Mouse (Mus musculus) liver, adult 2 months (tissue): Measurements from ENCODE around the gene Lman1l. TPM values are rescaled to one million over a fixed set of nuclear protein-coding genes. Genes with fewer than 3 reads are reported as not detected.

ENCODE experiments used
- DNase-seq: peaks from one replicate; pipeline ENCODE4 v3.0.0-alpha.2; 2011; ENCODE audit warnings: low read depth, low spot score; ENCODE audit errors: extremely low read depth
- H3K27ac ChIP-seq: fragments of 200-500 bp; replicated peaks from 2 replicates; pipeline ENCODE4 v1.5.1; 2012; ENCODE audit warnings: low read depth, mild to moderate bottlenecking, control low read depth, inconsistent platforms, low read length; ENCODE audit not compliant: insufficient read depth
- H3K27me3 ChIP-seq: fragments of 200-500 bp; 2 replicates; pipeline ENCODE4 v1.6.1; 2012; ENCODE audit warnings: mild to moderate bottlenecking, moderate library complexity, low read length, inconsistent platforms; ENCODE audit not compliant: control insufficient read depth, insufficient read depth
- H3K36me3 ChIP-seq: fragments of 200-500 bp; 2 replicates; pipeline ENCODE4 v1.6.1; 2012; ENCODE audit warnings: low read length, inconsistent platforms; ENCODE audit not compliant: control insufficient read depth, insufficient read depth
- H3K4me1 ChIP-seq: fragments of 200-500 bp; 2 replicates; pipeline ENCODE4 v1.6.1; 2011; ENCODE audit warnings: low read length; ENCODE audit not compliant: control insufficient read depth, insufficient read depth
- H3K4me3 ChIP-seq: fragments of 200-500 bp; 2 replicates; pipeline ENCODE4 v1.5.1; 2011; ENCODE audit warnings: low read depth, mild to moderate bottlenecking, control low read depth, low read length, moderate library complexity; ENCODE audit not compliant: insufficient read depth
- H3K79me2 ChIP-seq: fragments of 200-500 bp; 2 replicates; pipeline ENCODE4 v1.6.1; 2012; ENCODE audit warnings: inconsistent platforms, mild to moderate bottlenecking, low read length, moderate library complexity; ENCODE audit not compliant: control insufficient read depth, insufficient read depth
- H3K9ac ChIP-seq: fragments of 200-500 bp; 2 replicates; pipeline ENCODE4 v1.6.1; 2012; ENCODE audit warnings: low read depth, mild to moderate bottlenecking, control low read depth, inconsistent platforms, low read length
- CTCF ChIP-seq: fragments of 200-500 bp; IDR thresholded peaks from 2 replicates; pipeline ENCODE4 v1.5.1; 2011; ENCODE audit warnings: low read depth, low read length, control low read depth
- POLR2A ChIP-seq: fragments of 200-500 bp; IDR thresholded peaks from 2 replicates; pipeline ENCODE4 v1.6.1; 2011; ENCODE audit warnings: low read length, control low read depth; ENCODE audit not compliant: insufficient read depth; ENCODE audit errors: extremely low read depth
- WGBS: fragments of 180-500 bp; shearing (Covaris S2); methylation state at CpG from one replicate; pipeline ENCODE4 v1.1.7; 2018; 5-methylcytosine and 5-hydroxymethylcytosine counted together
- polyA plus RNA-seq: library from polyadenylated mRNA; depleted of rRNA; stranded (reverse); fragments of >200 nt; gene quantifications from 2 replicates; pipeline ENCODE4 v1.2.3, GENCODE M21; 2012
- total RNA-seq: library from RNA; depleted of rRNA; stranded (reverse); fragments of >200 nt; gene quantifications from 2 replicates; pipeline ENCODE4 v1.2.3, GENCODE M21; 2014

The Lman1l gene
- total and polyA plus RNA-seq, 2 experiments = not detected

- Histone ChIP-seq H3K79me2 (peaks cover 73% of the 10 kb centered on the region), H3K4me1 (peaks cover 55% of the 10 kb centered on the region), H3K9ac (peak overlapping the region; percentile 7), H3K27ac (peak overlapping the region; percentile 10), H3K27me3 (no peaks in the 10 kb centered on the region), H3K36me3 (no peaks in the 10 kb centered on the region), H3K4me3 (no peak overlapping the region; the same call in 1 of the 2 replicates)
- TF ChIP-seq POLR2A = no peak
- TF ChIP-seq CTCF = no peak
- WGBS = 33% methylated on average over 5 of the region's 5 CpGs
- DNase-seq = no peak
Observed at GRCm38 (mm10) chr9:57639661-57640328, 19.2 kb upstream of the Lman1l start.

- peak overlapping the region; percentile 11; the same call in 1 of the 2 replicates for H3K9ac ChIP-seq
- H3K79me2 ChIP-seq = peaks cover 74% of the 10 kb centered on the region
- peak overlapping the region; percentile 49 for H3K27ac ChIP-seq
- no peaks in the 10 kb centered on the region for H3K27me3 ChIP-seq
- 36% methylated on average over 8 of the region's 8 CpGs for WGBS
- TF ChIP-seq POLR2A (no peak), CTCF (no peak)
- no peak overlapping the region for H3K4me3 ChIP-seq
- no peaks in the 10 kb centered on the region for H3K36me3 ChIP-seq
- peaks cover 58% of the 10 kb centered on the region for H3K4me1 ChIP-seq
- peak; percentile 92 for DNase-seq
Observed at GRCm38 (mm10) chr9:57638651-57639459, 18.3 kb upstream of the Lman1l start.

- no peak for DNase-seq
- Histone ChIP-seq H3K36me3 (no peaks in the 10 kb centered on the region), H3K9ac (peak overlapping the region; percentile 11), H3K79me2 (peaks cover 72% of the 10 kb centered on the region; the same call in 1 of the 2 replicates), H3K27me3 (no peaks in the 10 kb centered on the region), H3K27ac (peak overlapping the region; percentile 49), H3K4me3 (no peak overlapping the region), H3K4me1 (peaks cover 48% of the 10 kb centered on the region)
- WGBS = 6% methylated on average over 6 of the region's 6 CpGs
- TF ChIP-seq CTCF (no peak), POLR2A (no peak)
Observed at GRCm38 (mm10) chr9:57637741-57638322, 17.3 kb upstream of the Lman1l start.

GRCm38 (mm10) chr9:57637272-57637671 is 16.7 kb upstream of the Lman1l start:
- Histone ChIP-seq H3K4me3 (no peak overlapping the region), H3K27ac (peak overlapping the region; percentile 49; the same call in 1 of the 2 replicates), H3K9ac (peak overlapping the region; percentile 2; the same call in 1 of the 2 replicates), H3K27me3 (no peaks in the 10 kb centered on the region), H3K36me3 (no peaks in the 10 kb centered on the region), H3K79me2 (peaks cover 68% of the 10 kb centered on the region; the same call in 1 of the 2 replicates), H3K4me1 (peaks cover 45% of the 10 kb centered on the region)
- no peak for DNase-seq
- WGBS = 66% methylated on average over 3 of the region's 3 CpGs
- TF ChIP-seq POLR2A (no peak), CTCF (no peak)

GRCm38 (mm10) chr9:57633481-57634024 is 13.0 kb upstream of the Lman1l start:
- H3K4me1 ChIP-seq = peaks cover 16% of the 10 kb centered on the region
- no peak overlapping the region for H3K4me3 ChIP-seq
- H3K27me3 ChIP-seq = no peaks in the 10 kb centered on the region
- H3K79me2 ChIP-seq = peaks cover 37% of the 10 kb centered on the region; the same call in 1 of the 2 replicates
- no peak for DNase-seq
- WGBS = 40% methylated on average over 4 of the region's 4 CpGs
- no peak overlapping the region for H3K27ac ChIP-seq
- no peaks in the 10 kb centered on the region; the same call in 1 of the 2 replicates for H3K36me3 ChIP-seq
- H3K9ac ChIP-seq = no peak overlapping the region
- TF ChIP-seq CTCF = no peak
- TF ChIP-seq POLR2A = no peak
